Mouse (Mus musculus): Measurements from ENCODE around the gene Adgre5.

Adgre5 gene

GRCm38 (mm10) chr8:83721405-83722025 is 19.6 kb downstream of the Adgre5 start:
- DNase-seq = peak; percentile 71 to 82

DNA sequence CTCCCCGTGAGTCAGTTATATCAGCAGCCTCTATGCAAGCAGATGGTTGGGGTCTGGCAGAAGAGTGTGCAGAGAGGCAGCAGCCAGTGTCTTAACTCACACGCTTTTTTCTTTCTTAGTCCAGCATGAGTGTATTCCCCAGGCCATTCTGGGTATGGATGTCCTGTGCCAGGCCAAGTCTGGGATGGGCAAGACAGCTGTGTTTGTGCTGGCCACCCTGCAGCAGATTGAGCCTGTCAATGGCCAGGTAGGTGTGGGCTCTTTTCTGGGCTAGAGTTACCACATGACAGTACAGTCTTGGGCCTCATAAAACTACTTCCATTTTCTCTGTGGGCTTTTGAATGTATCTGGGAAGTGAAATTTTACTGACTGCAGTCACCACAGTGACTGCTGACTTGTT is 21.4 kb downstream of the Adgre5 start:
- no peak for DNase-seq

GRCm38 (mm10) chr8:83719048-83719447 is 22.1 kb downstream of the Adgre5 start:
- DNase-seq = no peak

- DNase-seq = no peak
Observed at GRCm38 (mm10) chr8:83716563-83716962, 24.6 kb downstream of the Adgre5 start.

- no peak for DNase-seq
Observed at GRCm38 (mm10) chr8:83715771-83716170, 25.4 kb downstream of the Adgre5 start.

- peak; percentile 92 to 96 for DNase-seq
Observed at GRCm38 (mm10) chr8:83715031-83715690, 26.0 kb downstream of the Adgre5 start, which contains the start of gene Ddx39. TSS of gene Ddx39 (plus strand) at chr8:83715177.

GRCm38 (mm10) chr8:83714676-83715030 is 26.5 kb downstream of the Adgre5 start:
- no peak for DNase-seq

DNA sequence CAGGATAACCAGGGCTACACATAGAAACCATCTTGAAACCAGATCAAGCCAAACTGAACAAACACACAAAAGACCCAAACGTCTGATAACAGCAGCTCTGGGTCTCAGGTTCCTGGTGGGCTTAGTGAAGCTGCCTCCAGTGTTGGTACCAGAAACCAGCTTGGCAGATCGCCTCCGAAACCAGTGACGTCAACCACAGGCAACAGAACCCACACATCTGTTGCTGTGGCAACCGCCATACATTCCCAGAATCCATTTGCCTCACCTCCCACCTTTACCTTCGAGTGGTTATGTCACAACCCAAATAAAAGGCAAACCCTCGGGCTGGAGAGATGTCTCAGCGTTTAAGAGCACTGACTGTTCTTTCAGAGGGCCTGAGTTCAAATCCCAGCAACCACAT is 33.6 kb downstream of the Adgre5 start:
- no peak for DNase-seq

DNA sequence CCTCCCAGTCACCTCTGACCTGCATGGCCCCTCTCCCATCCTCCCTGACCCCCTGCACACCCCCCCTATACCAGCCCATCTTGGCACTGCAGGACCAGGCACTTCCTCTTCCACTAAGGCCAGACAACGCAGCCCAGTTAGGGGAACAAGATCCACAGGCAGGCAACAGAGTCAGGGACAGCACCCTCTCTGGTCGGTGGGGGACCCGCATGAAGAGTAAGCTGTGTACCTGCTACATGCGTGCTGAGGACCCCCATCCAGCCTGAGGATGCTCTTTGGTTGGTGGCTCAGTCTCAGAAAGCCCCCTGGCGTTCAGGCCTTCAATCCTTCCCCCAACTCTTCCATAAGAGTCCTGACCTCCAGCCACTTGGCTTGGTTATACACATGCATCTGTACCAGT is 34.7 kb downstream of the Adgre5 start:
- DNase-seq = no peak

DNA sequence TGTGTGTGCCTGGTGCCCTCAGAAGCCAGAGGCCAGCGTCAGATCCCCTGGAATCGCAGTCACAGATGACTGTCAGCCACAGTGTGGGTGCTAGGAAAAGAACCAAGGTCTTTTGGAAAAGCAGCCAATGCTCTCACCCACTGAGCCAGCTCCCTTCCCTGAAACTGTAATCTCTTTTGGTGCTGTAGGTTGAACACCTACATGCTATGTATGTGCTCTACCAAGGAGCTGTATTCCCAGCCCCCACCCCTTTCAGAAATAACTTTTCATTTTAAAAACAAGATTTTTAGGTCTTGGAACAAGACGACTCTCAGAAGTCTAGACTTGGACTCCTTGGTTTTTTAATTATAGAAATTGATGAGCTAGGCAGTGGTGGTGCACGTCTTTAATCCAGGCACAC is 37.7 kb downstream of the Adgre5 start:
- no peak for DNase-seq

DNA sequence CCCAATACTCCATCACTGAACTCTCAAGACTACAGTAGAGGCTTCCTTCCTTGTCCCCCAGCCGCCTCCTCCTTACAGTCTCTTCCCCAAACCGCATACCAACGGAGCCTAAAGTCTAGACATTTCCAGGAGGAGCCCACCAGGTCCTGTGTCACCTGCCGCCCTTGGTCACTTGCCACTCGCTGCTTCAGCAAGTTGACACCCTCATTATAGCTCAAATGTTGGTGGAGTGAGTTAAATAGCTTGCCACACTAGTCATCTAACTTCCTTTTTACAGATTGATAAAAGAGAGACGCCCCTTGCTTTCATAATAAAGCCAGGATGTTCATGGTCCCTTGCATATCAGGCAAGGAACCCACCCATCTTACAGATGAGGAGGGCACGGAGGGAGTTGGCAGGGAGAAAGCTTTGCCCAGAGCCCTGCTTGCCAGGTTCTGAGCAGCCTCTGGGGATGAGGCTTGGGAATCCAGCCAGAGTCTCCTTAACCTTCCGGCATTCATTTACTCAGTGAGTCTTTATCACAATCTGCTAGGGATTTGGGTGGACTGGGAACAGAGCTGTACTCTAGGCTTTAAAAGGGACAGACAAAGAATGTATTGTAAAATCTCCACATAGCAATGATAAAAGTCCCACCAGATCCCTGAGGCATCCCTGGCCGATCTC is 40.6 kb downstream of the Adgre5 start:
- DNase-seq = no peak

- no peak for DNase-seq
Observed at GRCm38 (mm10) chr8:83699566-83699965, 41.6 kb downstream of the Adgre5 start.

GRCm38 (mm10) chr8:83698661-83699453 is 42.3 kb downstream of the Adgre5 start, which contains the start of gene Pkn1:
TSS of gene Pkn1 (minus strand) at chr8:83699179.
- peak; percentile 88 to 93 for DNase-seq

DNA sequence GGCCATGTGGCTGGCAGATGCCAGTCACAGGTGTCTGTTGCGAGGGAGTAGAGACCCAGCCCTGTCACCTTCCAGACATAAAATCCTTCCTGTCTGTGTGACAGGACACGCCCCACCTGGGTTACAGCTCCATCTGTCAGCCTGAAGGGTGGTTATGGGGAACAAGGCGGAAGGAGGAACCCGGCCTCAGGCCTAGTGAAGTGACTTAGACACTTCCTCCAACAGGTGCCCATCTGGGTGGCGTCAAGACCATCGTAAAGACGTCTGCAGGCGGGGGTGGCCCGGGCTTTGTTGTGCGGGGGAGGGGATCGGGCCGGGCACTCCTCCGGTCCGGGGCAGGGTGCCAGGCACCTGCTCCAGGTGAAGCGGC is 42.9 kb downstream of the Adgre5 start:
- peak; percentile 50 to 67 for DNase-seq

DNA sequence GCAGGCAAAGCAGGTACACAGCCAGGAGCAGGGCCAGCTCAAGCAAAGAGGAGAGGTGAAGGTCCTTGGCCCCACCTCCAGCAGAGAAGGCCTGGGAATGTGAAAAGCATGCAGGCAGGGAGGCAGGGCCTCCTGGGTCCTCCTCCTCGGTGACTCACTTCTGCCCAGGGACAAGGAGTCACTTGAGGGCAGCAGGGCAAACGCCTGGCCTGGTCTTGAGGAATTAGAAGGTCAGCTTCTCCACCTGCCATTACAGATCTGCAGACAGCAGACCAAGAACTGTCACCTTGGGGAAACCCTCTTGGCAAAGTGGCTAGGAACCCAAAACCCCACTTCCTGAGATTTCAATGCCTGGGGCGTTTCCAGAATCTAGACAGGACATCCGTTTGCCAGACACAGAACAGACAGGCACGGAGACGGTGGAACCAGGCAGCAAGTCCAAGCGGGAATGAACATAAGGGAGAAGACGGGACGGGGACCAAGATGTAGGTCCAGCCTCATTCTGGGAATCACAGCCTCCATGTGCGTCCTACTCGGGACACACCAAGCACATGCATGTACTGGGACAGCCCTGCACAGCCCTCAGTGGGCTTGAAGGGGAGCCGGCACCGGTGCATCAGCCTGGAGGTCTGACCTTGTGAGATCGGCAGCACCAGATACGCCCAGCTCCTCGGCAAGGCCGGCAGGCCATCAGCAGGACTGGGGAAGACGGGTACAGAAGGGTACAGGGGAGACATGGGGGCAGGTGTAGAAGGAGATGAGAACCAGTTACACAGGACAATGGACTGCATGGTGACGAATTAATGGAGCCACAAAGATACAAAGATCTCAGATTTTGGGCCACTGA is 43.5 kb downstream of the Adgre5 start:
- DNase-seq = peak; percentile 51 to 68

DNA sequence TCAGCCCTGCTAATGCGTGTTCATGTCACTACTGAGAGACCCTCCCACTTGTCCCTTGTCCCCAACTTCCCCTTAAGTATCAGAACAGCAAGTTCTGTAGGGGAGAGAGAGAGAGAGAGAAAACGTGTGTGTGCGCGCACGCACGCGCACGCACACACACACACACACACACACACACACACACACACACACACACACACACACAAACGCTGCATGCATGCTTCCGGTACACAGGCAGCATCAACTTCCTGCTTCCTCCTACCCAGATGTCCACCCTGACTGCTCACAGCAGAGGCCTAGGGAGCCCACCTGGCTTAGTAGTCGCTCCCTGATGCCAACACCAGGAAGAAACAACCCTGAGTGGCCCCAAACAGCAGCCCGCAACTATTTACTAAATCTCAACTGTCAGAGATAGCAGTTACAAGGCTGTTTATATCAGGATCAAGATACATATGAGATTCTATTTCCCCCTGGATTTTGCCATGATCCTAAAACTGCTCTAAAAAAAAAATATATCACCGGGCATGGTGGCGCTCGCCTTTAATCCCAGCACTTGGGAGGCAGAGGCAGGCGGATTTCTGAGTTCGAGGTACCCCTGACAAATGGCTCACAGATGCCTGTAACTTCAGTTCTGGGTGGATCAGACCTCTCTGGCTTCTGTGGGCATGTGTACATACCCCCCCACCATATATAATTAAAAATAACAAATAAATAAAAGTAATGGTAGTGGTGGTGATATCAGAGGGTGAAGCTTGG is 45.6 kb downstream of the Adgre5 start:
- peak; percentile 21 to 38 for DNase-seq

DNA sequence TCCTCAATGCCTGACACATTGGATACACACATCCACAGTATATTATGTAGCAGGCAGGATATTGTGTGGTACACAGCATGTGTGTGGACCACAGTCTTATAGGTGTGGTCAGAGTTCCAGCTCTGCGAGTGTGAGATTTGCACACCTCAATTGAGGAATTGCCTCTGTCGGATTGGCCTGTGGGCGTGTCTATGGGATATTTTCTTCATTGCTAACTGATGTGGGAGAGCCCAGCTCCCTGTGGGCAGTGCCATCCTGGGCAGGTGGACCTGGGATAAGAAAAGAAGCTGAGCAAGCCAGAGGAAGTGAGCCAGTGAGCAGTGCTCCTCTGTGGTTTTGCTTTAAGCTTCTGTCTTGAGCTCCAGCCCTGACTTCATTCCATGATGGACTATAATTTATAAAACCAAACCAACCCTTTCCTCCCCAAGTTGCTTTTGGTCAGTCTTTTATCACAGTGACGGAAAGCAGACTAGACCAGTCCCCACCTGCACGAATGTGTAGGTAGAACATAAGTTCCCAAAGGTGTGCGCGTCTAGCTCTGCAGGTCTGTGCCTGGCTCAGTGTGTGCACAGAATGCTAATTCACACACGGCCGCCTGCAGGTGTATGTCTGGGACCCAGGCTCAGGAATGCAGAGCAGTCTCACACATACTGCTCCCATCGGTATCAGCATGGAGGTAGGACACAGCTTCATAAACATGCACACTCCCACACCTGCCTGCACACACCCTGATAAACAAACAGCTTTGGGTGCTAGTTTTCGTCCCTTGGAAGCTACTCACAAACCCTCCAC is 46.6 kb downstream of the Adgre5 start:
- peak in 1 of 2 experiments; percentile 56 for DNase-seq

DNA sequence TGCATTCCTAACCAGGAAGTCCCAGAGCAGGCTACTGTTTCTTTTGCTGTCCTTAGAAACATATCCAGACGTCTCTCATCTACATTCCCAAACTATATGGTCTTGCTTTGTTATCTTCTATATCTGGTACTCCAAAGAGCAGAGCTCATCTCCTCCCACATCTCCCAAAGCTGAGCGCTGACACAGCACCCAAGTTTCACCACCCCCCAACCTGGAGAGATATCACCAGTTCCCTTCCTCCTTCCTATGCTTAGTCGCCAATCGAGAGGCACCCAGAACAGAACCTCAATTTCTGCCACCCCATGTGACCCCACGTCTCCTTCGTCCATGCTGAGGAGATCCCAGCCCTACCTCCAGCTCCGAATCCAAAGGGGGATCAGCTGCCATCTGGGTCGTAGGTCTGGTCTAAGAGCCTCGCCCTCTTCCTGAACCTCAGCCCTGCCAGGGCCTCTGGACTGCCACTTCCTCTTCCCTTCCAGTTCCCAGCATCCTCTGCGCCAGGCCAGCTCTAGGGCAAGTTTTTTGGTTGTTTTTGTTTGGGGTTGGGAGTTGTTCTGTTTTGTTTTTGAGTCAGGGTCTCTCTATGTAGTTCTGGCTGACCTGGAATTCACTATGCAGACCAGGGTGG is 47.4 kb downstream of the Adgre5 start:
- DNase-seq = peak in 1 of 2 experiments; percentile 36

DNA sequence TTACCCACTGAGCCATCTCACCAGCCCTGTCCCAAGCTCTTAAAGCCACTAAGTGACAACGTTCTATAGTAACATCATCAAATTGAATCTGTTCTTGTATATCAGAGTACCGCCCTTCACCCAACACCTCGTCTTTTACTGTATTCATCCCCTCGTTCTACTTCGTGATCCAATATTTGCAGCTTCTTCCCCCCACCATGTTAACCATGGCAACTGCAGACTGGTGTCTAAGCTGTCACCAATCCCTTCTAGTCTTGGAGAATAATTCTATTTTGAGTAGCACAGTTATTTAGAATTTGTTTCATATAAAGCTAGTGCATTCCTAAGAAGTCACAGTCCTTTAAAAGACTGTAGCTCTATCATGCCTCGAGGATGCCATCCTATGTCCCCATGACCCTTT is 51.9 kb downstream of the Adgre5 start:
- no peak for DNase-seq

GRCm38 (mm10) chr8:83684517-83684916 is 56.6 kb downstream of the Adgre5 start:
- DNase-seq = no peak

All from kidney, postnatal 4 days (tissue).